Mouse (Mus musculus) large intestine, adult 2 months (tissue): ENCODE data around the gene Sympk. TPM values are rescaled to one million over a fixed set of nuclear protein-coding genes. Genes with fewer than 3 reads are reported as not detected.

ENCODE experiments used
- DNase-seq: peaks from one replicate; pipeline ENCODE4 v3.0.0-alpha.2; 2012; ENCODE audit warnings: low read depth, low spot score
- WGBS: fragments of 180-500 bp; shearing (Covaris S2); methylation state at CpG from one replicate; pipeline ENCODE4 v1.1.7; 2018; 5-methylcytosine and 5-hydroxymethylcytosine counted together
- polyA plus RNA-seq: library from polyadenylated mRNA; depleted of rRNA; stranded (reverse); fragments of >200 nt; gene quantifications from 2 replicates; pipeline ENCODE4 v1.2.3, GENCODE M21; 2012; rRNA removed

Sympk gene
- polyA plus RNA-seq, 1 experiment = 54.8 TPM

- no peak for DNase-seq
- 6% methylated on average over 19 of the region's 19 CpGs for WGBS
Measured at GRCm38 (mm10) chr7:19095751-19096110, 71.6 kb downstream of the Sympk start.

- no peak for DNase-seq
- WGBS = 71% methylated on average over 5 of the region's 5 CpGs
Measured at GRCm38 (mm10) chr7:19096421-19096976, 72.3 kb downstream of the Sympk start.

GRCm38 (mm10) chr7:19097217-19097616 lies 73.0 kb downstream of the Sympk start:
- 45% methylated on average over 2 of the region's 2 CpGs for WGBS
- DNase-seq = no peak

- no peak for DNase-seq
Measured at GRCm38 (mm10) chr7:19097863-19098262, 73.7 kb downstream of the Sympk start.

- 86% methylated on average over 7 of the region's 7 CpGs for whole genome bisulfite sequencing
- DNase-seq = no peak
Measured at GRCm38 (mm10) chr7:19098811-19099210, 74.6 kb downstream of the Sympk start.

- no peak for DNase-seq
- WGBS = 69% methylated on average over 1 of the region's 1 CpGs
Measured at GRCm38 (mm10) chr7:19100290-19100689, 76.1 kb downstream of the Sympk start.

GRCm38 (mm10) chr7:19103741-19104140 lies 79.6 kb downstream of the Sympk start:
- DNase-seq = no peak

Other genes starting within 250 kb of the Sympk start
- not detected in 2 replicates for gene Psg19, start 225.9 kb upstream of the Sympk start, polyA plus RNA-seq
- gene Psg17, start 202.8 kb upstream of the Sympk start, polyA plus RNA-seq = 0.04 and 0.05 TPM in 2 replicates
- 3.2 and 3.3 TPM in 2 replicates for gene Mill2, start 184.4 kb upstream of the Sympk start, polyA plus RNA-seq
- gene Pglyrp1, start 153.0 kb upstream of the Sympk start, polyA plus RNA-seq = 539 and 693 TPM in 2 replicates
- 19.2 and 25.2 TPM in 2 replicates for gene Ccdc61, start 114.0 kb upstream of the Sympk start, polyA plus RNA-seq
- gene Nova2, start 98.5 kb upstream of the Sympk start, polyA plus RNA-seq = 0.17 and 0.21 TPM in 2 replicates
- not detected in 2 replicates for gene Nanos2, start 37.0 kb upstream of the Sympk start, polyA plus RNA-seq
- gene Mypop, start 33.1 kb upstream of the Sympk start, polyA plus RNA-seq = 1.9 and 2.0 TPM in 2 replicates
- 18.7 and 19.4 TPM in 2 replicates for gene Irf2bp1, start 20.3 kb upstream of the Sympk start, polyA plus RNA-seq
- 24.9 and 28.3 TPM in 2 replicates for gene Foxa3, start 839 bp upstream of the Sympk start, polyA plus RNA-seq
- 0.11 TPM in 1 of 2 replicates, not detected in the other for gene Rsph6a, start 30.3 kb downstream of the Sympk start, polyA plus RNA-seq
- 15.3 and 15.6 TPM in 2 replicates for gene Dmwd, start 51.9 kb downstream of the Sympk start, polyA plus RNA-seq
- gene Dmpk, start 59.5 kb downstream of the Sympk start, polyA plus RNA-seq = 308 and 400 TPM in 2 replicates
- 14.5 and 17.2 TPM in 2 replicates for gene Six5, start 70.2 kb downstream of the Sympk start, polyA plus RNA-seq
- gene Gm4969, start 94.0 kb downstream of the Sympk start, polyA plus RNA-seq = 0.03 TPM in 1 of 2 replicates, not detected in the other
- 9.8 and 10.1 TPM in 2 replicates for gene Fbxo46, start 95.5 kb downstream of the Sympk start, polyA plus RNA-seq
- gene Qpctl, start 124.9 kb downstream of the Sympk start, polyA plus RNA-seq = 7.7 and 9.8 TPM in 2 replicates
- 47.1 and 49.1 TPM in 2 replicates for gene Snrpd2, start 125.3 kb downstream of the Sympk start, polyA plus RNA-seq
- gene Gipr, start 141.8 kb downstream of the Sympk start, polyA plus RNA-seq = 0.67 and 0.68 TPM in 2 replicates
- gene Eml2, start 152.0 kb downstream of the Sympk start, polyA plus RNA-seq = 16.7 and 19.6 TPM in 2 replicates
- 3.2 TPM in 2 replicates for gene Gpr4, start 188.2 kb downstream of the Sympk start, polyA plus RNA-seq
- 33.6 and 36.3 TPM in 2 replicates for gene Opa3, start 204.0 kb downstream of the Sympk start, polyA plus RNA-seq
- gene Vasp, start 247.4 kb downstream of the Sympk start, polyA plus RNA-seq = 241 and 341 TPM in 2 replicates